10 mouse cellular contexts compared by ENCODE assay signal in the genomic region with DNA sequence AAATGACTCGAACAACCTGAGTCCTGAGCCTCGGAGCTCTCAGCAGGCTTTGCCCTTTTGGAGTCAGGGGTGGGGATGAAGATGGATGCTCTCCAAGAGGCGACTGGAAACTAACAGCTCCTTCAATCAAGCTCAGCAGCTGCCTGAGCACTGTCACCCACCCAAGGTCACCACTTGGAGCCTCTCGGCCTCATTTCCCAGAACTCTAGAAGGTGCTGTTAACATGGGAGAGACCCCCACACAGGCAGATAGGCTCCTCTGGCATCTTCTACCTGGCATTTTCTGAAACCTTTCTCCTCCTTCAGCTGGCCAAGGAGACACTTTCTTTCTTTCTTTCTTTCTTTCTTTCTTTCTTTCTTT.
DNase-seq lines count a peak whose midpoint lies in the region; ATAC-seq lines count a peak whose summit lies in the region.
"Had no signal": no experiment of that assay in that cellular context is flagged by ENCODE, and none has a peak within 500 bp of the region (broad histone marks: within the 10 kb centered on the region; RNA-seq: fewer than 3 reads in every experiment).

No protein-coding gene starts in this region.

- peak overlapping the region; percentile 24 for H3K4me2 ChIP-seq in heart, embryonic 16.5 days (ENCODE audit: low read depth, low read length)
- H3K4me2 ChIP-seq in embryonic facial prominence, embryonic 14.5 days (ENCODE audit: low read depth, low read length), result peak overlapping the region; percentile 7; the same call in 1 of the 2 replicates
- H3K4me2 ChIP-seq in hindbrain, embryonic 12.5 days (replicated peaks), result no peak overlapping the region
- H3K4me2 ChIP-seq in midbrain, embryonic 12.5 days (replicated peaks), result no peak overlapping the region
- H3K4me2 ChIP-seq in kidney, embryonic 14.5 days (replicated peaks; ENCODE audit: low read depth, low read length), result no peak overlapping the region
- H3K4me2 ChIP-seq: limb, embryonic 13.5 days had no signal

- no peak for DNase-seq in heart, adult 11 months
- no peak for DNase-seq in embryonic facial prominence, embryonic 14.5 days (ENCODE audit: low spot score)
- DNase-seq in cerebellum, postnatal 25 days, result no peak
- no peak for DNase-seq in right cerebral cortex, postnatal 14 days

- H3K4me1 ChIP-seq in heart, embryonic 16.5 days (ENCODE audit: control insufficient read depth, insufficient read depth, low read length), result peaks cover 11% of the 10 kb centered on the region
- peaks cover 23% of the 10 kb centered on the region for H3K4me1 ChIP-seq in embryonic facial prominence, embryonic 14.5 days (ENCODE audit: control insufficient read depth, insufficient read depth, low read length)
- H3K4me1 ChIP-seq in hindbrain, embryonic 12.5 days, result peaks cover 22% of the 10 kb centered on the region
- H3K4me1 ChIP-seq in midbrain, embryonic 12.5 days, result peaks cover 12% of the 10 kb centered on the region
- peaks cover 2% of the 10 kb centered on the region; the same call in 1 of the 2 replicates for H3K4me1 ChIP-seq in kidney, embryonic 14.5 days (ENCODE audit: control insufficient read depth, insufficient read depth, low read length)

- no peaks in the 10 kb centered on the region for H3K36me3 ChIP-seq in heart, embryonic 16.5 days (ENCODE audit: control insufficient read depth, insufficient read depth)
- no peaks in the 10 kb centered on the region for H3K36me3 ChIP-seq in embryonic facial prominence, embryonic 14.5 days (ENCODE audit: control insufficient read depth, insufficient read depth, low read length)
- no peaks in the 10 kb centered on the region for H3K36me3 ChIP-seq in hindbrain, embryonic 12.5 days
- H3K36me3 ChIP-seq in midbrain, embryonic 12.5 days, result no peaks in the 10 kb centered on the region
- no peaks in the 10 kb centered on the region for H3K36me3 ChIP-seq in kidney, embryonic 14.5 days (ENCODE audit: control insufficient read depth, insufficient read depth, low read length)
- H3K36me3 ChIP-seq: limb, embryonic 13.5 days had no signal

- no peak overlapping the region for H3K9ac ChIP-seq in heart, embryonic 16.5 days (ENCODE audit: low read length)
- no peak overlapping the region for H3K9ac ChIP-seq in embryonic facial prominence, embryonic 14.5 days (ENCODE audit: low read depth, low read length)
- H3K9ac ChIP-seq in hindbrain, embryonic 12.5 days, result no peak overlapping the region
- H3K9ac ChIP-seq in midbrain, embryonic 12.5 days (replicated peaks), result no peak overlapping the region
- no peak overlapping the region for H3K9ac ChIP-seq in kidney, embryonic 14.5 days (ENCODE audit: low read depth, low read length)
- H3K9ac ChIP-seq: limb, embryonic 13.5 days had no signal

- ATAC-seq in heart, embryonic 16.5 days (replicated peaks; ENCODE audit: extremely low read depth, insufficient read depth, low FRiP score), result no peak
- ATAC-seq in embryonic facial prominence, embryonic 14.5 days (ENCODE audit: low read depth), result no peak
- ATAC-seq in hindbrain, embryonic 12.5 days (ENCODE audit: low FRiP score), result no peak; the same call in 1 of the 2 replicates
- ATAC-seq in midbrain, embryonic 12.5 days (ENCODE audit: low FRiP score, low read depth), result no peak
- no peak for ATAC-seq in kidney, embryonic 14.5 days (ENCODE audit: low FRiP score, low TSS enrichment)

- H3K9me3 ChIP-seq in heart, embryonic 16.5 days (replicated peaks; ENCODE audit: control insufficient read depth, low read length), result no peaks in the 10 kb centered on the region
- H3K9me3 ChIP-seq in embryonic facial prominence, embryonic 14.5 days (ENCODE audit: control insufficient read depth, low read length), result no peaks in the 10 kb centered on the region
- H3K9me3 ChIP-seq in hindbrain, embryonic 12.5 days (replicated peaks), result no peaks in the 10 kb centered on the region
- no peaks in the 10 kb centered on the region for H3K9me3 ChIP-seq in midbrain, embryonic 12.5 days
- no peaks in the 10 kb centered on the region for H3K9me3 ChIP-seq in kidney, embryonic 14.5 days (ENCODE audit: control insufficient read depth, low read length)
- H3K9me3 ChIP-seq: limb, embryonic 13.5 days had no signal

- peak overlapping the region; percentile 62 for H3K27ac ChIP-seq in heart, embryonic 16.5 days (ENCODE audit: low read length)
- H3K27ac ChIP-seq in embryonic facial prominence, embryonic 14.5 days (replicated peaks; ENCODE audit: low read depth, low read length), result no peak overlapping the region
- peak overlapping the region; percentile 66 for H3K27ac ChIP-seq in hindbrain, embryonic 12.5 days
- peak overlapping the region; percentile 54 for H3K27ac ChIP-seq in midbrain, embryonic 12.5 days (replicated peaks)
- H3K27ac ChIP-seq in kidney, embryonic 14.5 days (ENCODE audit: low read depth, low read length), result no peak overlapping the region
- H3K27ac ChIP-seq: limb, embryonic 13.5 days had no signal

- H3K27me3 ChIP-seq in heart, embryonic 16.5 days (ENCODE audit: control insufficient read depth, insufficient read depth, low read length), result no peaks in the 10 kb centered on the region
- H3K27me3 ChIP-seq in embryonic facial prominence, embryonic 14.5 days (replicated peaks; ENCODE audit: control insufficient read depth, insufficient read depth, low read length), result no peaks in the 10 kb centered on the region
- no peaks in the 10 kb centered on the region for H3K27me3 ChIP-seq in hindbrain, embryonic 12.5 days
- peaks cover 7% of the 10 kb centered on the region; the same call in 1 of the 2 replicates for H3K27me3 ChIP-seq in midbrain, embryonic 12.5 days
- H3K27me3 ChIP-seq in kidney, embryonic 14.5 days (ENCODE audit: control insufficient read depth, insufficient read depth, low read length), result no peaks in the 10 kb centered on the region
- H3K27me3 ChIP-seq: CH12.LX; limb, embryonic 13.5 days had no signal

- H3K4me3 ChIP-seq in heart, embryonic 16.5 days (ENCODE audit: low read length), result 0 out of 2 replicates have a peak overlapping the region, but pooled peaks have one; percentile 2
- H3K4me3 ChIP-seq in embryonic facial prominence, embryonic 14.5 days (ENCODE audit: low read depth, low read length), result no peak overlapping the region
- no peak overlapping the region for H3K4me3 ChIP-seq in hindbrain, embryonic 12.5 days
- no peak overlapping the region for H3K4me3 ChIP-seq in midbrain, embryonic 12.5 days
- H3K4me3 ChIP-seq in kidney, embryonic 14.5 days (ENCODE audit: low read length), result no peak overlapping the region
- H3K4me3 ChIP-seq: limb, embryonic 13.5 days had no signal

- 19% methylated on average over 4 of the region's 4 CpGs for WGBS in heart, embryonic 16.5 days
- WGBS in embryonic facial prominence, embryonic 14.5 days, result 25% methylated on average over 4 of the region's 4 CpGs
- 27% methylated on average over 4 of the region's 4 CpGs for WGBS in hindbrain, embryonic 12.5 days
- WGBS in midbrain, embryonic 12.5 days, result 30% methylated on average over 4 of the region's 4 CpGs
- 28% methylated on average over 4 of the region's 4 CpGs for WGBS in kidney, embryonic 14.5 days

Comparison
In these comparisons a context has a peak if more than half of its experiments do, and no peak if none do; other contexts are left out.
1. H3K27ac ChIP-seq: peak in heart, embryonic 16.5 days (single experiment), hindbrain, embryonic 12.5 days (single experiment) and midbrain, embryonic 12.5 days (single experiment); none in embryonic facial prominence, embryonic 14.5 days (single experiment) and kidney, embryonic 14.5 days (single experiment).
2. H3K4me2 ChIP-seq: peak in heart, embryonic 16.5 days (single experiment) and embryonic facial prominence, embryonic 14.5 days (single experiment); none in hindbrain, embryonic 12.5 days (single experiment), midbrain, embryonic 12.5 days (single experiment) and kidney, embryonic 14.5 days (single experiment).